Mouse (Mus musculus) layer of hippocampus, postnatal 25 days (tissue): Measurements from ENCODE around the gene Akna. TPM values are rescaled to one million over a fixed set of nuclear protein-coding genes. Genes with fewer than 3 reads are reported as not detected.

Experiments
- DNase-seq, 2 experiments: peaks; one replicate each; pipeline ENCODE4 v3.0.0; 2022; ENCODE audit warnings: mixed read lengths in 2 of 2, low spot score in 1 of 2; ENCODE audit errors: extremely low spot score in 1 of 2
- total RNA-seq, 2 experiments: library from RNA; stranded (reverse); gene quantifications; 2 replicates each; pipeline ENCODE4 v1.2.3; 2021

Gene Akna
- total RNA-seq, 2 experiments from 2014 or later: 2.6 to 4.4 TPM

DNA sequence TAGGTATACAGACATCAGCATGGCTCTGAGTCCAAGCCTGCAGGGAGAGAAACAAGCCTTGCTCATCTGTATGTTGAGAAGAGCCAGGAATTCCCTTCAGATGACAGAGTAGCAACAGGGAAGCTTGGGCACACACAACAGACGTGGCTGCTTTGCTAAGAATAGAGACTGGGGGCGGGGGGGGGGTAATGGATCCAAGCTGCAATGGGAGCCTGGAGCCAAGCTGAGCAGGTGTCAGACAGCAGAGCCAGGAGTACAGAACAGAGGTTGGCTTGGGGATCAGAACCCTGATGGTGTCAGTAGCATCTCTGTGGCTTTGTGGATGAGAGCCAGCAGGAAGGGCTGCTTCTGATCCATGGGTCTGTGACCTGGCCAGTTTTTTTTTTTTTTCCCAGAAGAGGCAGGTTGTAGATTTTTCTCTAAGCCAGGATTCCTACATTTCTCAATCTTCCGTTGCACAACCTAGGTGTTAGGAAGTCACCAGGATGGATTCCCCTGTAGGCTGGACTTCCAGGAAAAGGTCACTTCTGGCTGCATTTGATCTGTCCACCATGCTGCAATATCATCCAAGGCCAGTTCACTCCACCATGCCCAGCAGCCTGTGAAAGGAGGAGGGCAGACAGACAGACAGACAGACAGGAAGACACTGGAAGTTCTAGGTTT lies 64.6 kb downstream of the Akna start:
- no peak for DNase-seq

DNA sequence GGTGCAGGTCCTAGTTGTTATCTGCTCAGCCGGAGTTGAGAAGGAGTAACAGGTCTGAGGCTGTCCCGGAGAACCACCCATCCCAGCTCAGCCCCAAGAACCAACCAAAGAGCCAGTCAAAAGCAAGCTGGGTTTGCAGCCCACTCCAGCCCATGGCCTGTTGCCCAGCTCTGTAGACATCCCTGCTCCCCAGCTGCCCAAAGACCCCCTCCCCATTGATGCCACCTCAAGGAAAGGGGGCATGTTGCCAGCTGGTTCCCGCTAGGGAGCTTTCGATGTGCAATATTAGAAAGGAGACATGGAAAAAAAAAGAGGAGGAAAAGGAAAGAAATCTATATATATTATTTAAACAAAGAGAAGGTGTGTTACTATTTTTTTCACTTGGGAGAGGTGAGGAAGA lies 69.8 kb downstream of the Akna start:
- no peak for DNase-seq

DNA sequence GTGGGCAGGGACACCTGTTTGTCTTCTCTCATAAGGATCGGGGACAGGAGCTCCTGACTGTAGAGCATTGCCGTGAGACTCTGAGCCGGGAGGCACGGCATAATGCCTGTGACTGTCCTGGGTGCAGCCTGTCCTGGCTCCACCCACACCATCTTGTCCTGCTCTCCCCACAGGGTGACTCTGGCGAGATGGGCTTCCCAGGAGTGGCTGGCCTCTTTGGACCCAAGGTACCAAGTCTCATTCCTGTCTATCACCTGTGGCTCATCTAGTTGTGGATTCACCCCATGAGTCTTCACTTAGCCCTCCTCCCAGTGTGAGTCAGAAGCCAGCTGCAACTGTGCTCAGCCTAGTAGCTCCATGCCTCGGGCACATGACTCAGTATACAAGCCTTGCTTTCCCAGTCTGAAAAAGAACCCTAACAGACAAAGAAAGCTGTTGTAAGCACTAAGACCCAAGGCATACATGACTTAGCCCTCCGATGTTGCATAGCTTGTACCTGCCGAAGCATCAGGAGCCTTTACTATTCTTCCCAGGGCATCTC lies 79.8 kb downstream of the Akna start:
- DNase-seq: no peak

DNA sequence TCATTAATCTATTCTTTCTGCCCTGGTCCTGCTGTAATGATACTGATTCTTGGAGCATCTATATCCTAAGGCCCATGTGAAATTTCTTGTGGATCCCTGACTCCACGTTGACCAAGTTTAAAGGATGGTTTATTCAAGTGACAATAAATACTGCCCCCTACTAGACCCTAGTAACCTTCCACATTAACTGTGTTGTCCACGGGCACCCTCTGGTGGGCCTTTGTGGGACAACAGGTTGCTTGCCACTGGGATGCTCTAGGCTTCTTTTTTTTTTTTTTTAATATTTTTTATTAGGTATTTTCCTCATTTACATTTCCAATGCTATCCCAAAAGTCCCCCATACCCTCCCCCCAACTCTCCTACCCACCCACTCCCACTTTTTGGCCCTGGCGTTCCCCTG lies 83.6 kb downstream of the Akna start:
- DNase-seq: peak; percentile 64 to 88

Other genes with a start within 250 kb of the Akna start
- not detected for gene Ambp, start 248.6 kb downstream of the Akna start, total RNA-seq
- gene Kif12, start 231.2 kb downstream of the Akna start, total RNA-seq: not detected
- gene Col27a1, start 189.3 kb downstream of the Akna start, total RNA-seq: 1 to 10 TPM; 3.0 to 4.7 TPM
- gene Orm1, start 58.8 kb downstream of the Akna start, total RNA-seq: not detected
- gene Orm3, start 47.2 kb downstream of the Akna start, total RNA-seq: not detected
- gene Orm2, start 40.9 kb downstream of the Akna start, total RNA-seq: not detected
- 10 to 100 TPM; 17.7 to 27.3 TPM for gene Whrn, start 92.6 kb upstream of the Akna start, total RNA-seq
- 100 to 1,000 TPM; 116 to 143 TPM for gene Atp6v1g1, start 141.4 kb upstream of the Akna start, total RNA-seq
- 1 to 10 TPM; 6.9 to 9.8 TPM for gene Tmem268, start 155.4 kb upstream of the Akna start, total RNA-seq
- not detected for gene Gm11213, start 201.9 kb upstream of the Akna start, total RNA-seq
- gene Tex48, start 219.1 kb upstream of the Akna start, total RNA-seq: not detected